8 mouse cellular contexts compared by ENCODE assay signal in genomic region chr7:5038109-5038732, GRCm38 (mm10). TPM values are rescaled to one million over a fixed set of nuclear protein-coding genes. Genes with fewer than 3 reads are reported as not detected.
DNase-seq lines count a peak whose midpoint lies in the region; ATAC-seq and TF ChIP-seq lines count a peak whose summit lies in the region.

TSS of gene Zfp784 (minus strand) at chr7:5038446.

- H3K4me1 ChIP-seq in G1E (ENCODE audit: insufficient read depth, low read depth, low read length), result peaks cover 24% of the 10 kb centered on the region
- peaks cover 16% of the 10 kb centered on the region for H3K4me1 ChIP-seq in forebrain, embryonic 16.5 days (replicated peaks; ENCODE audit: control insufficient read depth, insufficient read depth, low read length)
- peaks cover 12% of the 10 kb centered on the region; the same call in 1 of the 2 replicates for H3K4me1 ChIP-seq in lung, embryonic 16.5 days (replicated peaks; ENCODE audit: control insufficient read depth, insufficient read depth, low read length)

- H3K27me3 ChIP-seq in G1E (ENCODE audit: insufficient read depth, low read length), result no peaks in the 10 kb centered on the region
- H3K27me3 ChIP-seq in forebrain, embryonic 16.5 days (replicated peaks; ENCODE audit: control insufficient read depth, insufficient read depth, low read length), result no peaks in the 10 kb centered on the region
- no peaks in the 10 kb centered on the region for H3K27me3 ChIP-seq in lung, embryonic 16.5 days (ENCODE audit: control insufficient read depth, insufficient read depth, low read depth, low read length)

- H3K4me2 ChIP-seq in forebrain, embryonic 16.5 days (ENCODE audit: low read length), result peak within 1 kb of the TSS; percentile 69
- peak within 1 kb of the TSS; percentile 67 for H3K4me2 ChIP-seq in lung, embryonic 16.5 days (ENCODE audit: low read depth, low read length)

- peak; percentile 95 for DNase-seq in G1E (ENCODE audit: low spot score)
- DNase-seq in cerebellum, adult 18-20 months, result peak; percentile 94 to 95
- peak; percentile 95 for DNase-seq in heart, postnatal 4 days
- DNase-seq in layer of hippocampus, adult 9-10 months (ENCODE audit: low spot score), result peak; percentile 82
- DNase-seq in ovary, postnatal 10 days (ENCODE audit: low spot score), result peak; percentile 90
- DNase-seq in thymus, postnatal 10 days (ENCODE audit: low spot score in 2 of 2), result peak; percentile 91 to 92

- H3K9me3 ChIP-seq in G1E (replicated peaks), result no peaks in the 10 kb centered on the region
- H3K9me3 ChIP-seq in forebrain, embryonic 16.5 days (ENCODE audit: control insufficient read depth, low read length), result no peaks in the 10 kb centered on the region
- peaks cover 5% of the 10 kb centered on the region; the same call in 1 of the 2 replicates for H3K9me3 ChIP-seq in lung, embryonic 16.5 days (ENCODE audit: control insufficient read depth, low read length)

- H3K27ac ChIP-seq in forebrain, embryonic 16.5 days (ENCODE audit: low read length), result peak within 1 kb of the TSS; percentile 96
- peak within 1 kb of the TSS; percentile 97 for H3K27ac ChIP-seq in lung, embryonic 16.5 days (ENCODE audit: low read length)

- H3K4me3 ChIP-seq in G1E (ENCODE audit: low read depth, low read length), result peak within 1 kb of the TSS; percentile 75
- H3K4me3 ChIP-seq in forebrain, embryonic 16.5 days (replicated peaks; ENCODE audit: low read length), result peak within 1 kb of the TSS; percentile 84
- H3K4me3 ChIP-seq in lung, embryonic 16.5 days (ENCODE audit: low read length), result peak within 1 kb of the TSS; percentile 90

- ATAC-seq in G1E (ENCODE audit: extremely low read depth, insufficient number of reproducible peaks, low FRiP score, poor library complexity, severe bottlenecking), result peak; percentile 91
- peak; percentile 95 for ATAC-seq in forebrain, embryonic 16.5 days
- ATAC-seq in lung, embryonic 16.5 days (ENCODE audit: low read depth), result peak; percentile 97

- H3K36me3 ChIP-seq in G1E (replicated peaks), result peaks cover 46% of the 10 kb centered on the region
- H3K36me3 ChIP-seq in forebrain, embryonic 16.5 days (ENCODE audit: control insufficient read depth, insufficient read depth), result peaks cover 12% of the 10 kb centered on the region
- peaks cover 28% of the 10 kb centered on the region for H3K36me3 ChIP-seq in lung, embryonic 16.5 days (ENCODE audit: control insufficient read depth, insufficient read depth, low read length)

- H3K9ac ChIP-seq in forebrain, embryonic 16.5 days (replicated peaks; ENCODE audit: low read depth, low read length), result peak within 1 kb of the TSS; percentile 79
- H3K9ac ChIP-seq in lung, embryonic 16.5 days (ENCODE audit: low read length), result peak within 1 kb of the TSS; percentile 92

- TF ChIP-seq CTCF in G1E (IDR thresholded peaks at IDR 0.05; ENCODE audit: low read depth, low read length), result no peak

- WGBS in forebrain, embryonic 16.5 days, result 1% methylated on average over 48 of the region's 48 CpGs
- WGBS in lung, embryonic 16.5 days, result under 1% methylated on average over 48 of the region's 48 CpGs

RNA-seq across cellular contexts. Expression of gene Zfp784, which starts in this region (rescaled TPM):
- total RNA-seq in G1E (2014; fragmentation: Nextera tagmentation) (1.7 and 2.5 TPM in 2 replicates), G1E (2017) (2.7 and 2.8 TPM in 2 replicates)
- 1.3 and 1.6 TPM in 2 replicates for polyA plus RNA-seq in G1E (2012)
- 8.0 and 9.5 TPM in 2 replicates for polyA plus RNA-seq in forebrain, embryonic 16.5 days (2015; fragmentation: Nextera tagmentation; extraction: Ambion mirVana)
- total RNA-seq in heart, postnatal 4 days (2021), result 1 to 10 TPM; 5.4 to 6.0 TPM
- polyA plus RNA-seq in lung, embryonic 16.5 days (2015; fragmentation: Nextera tagmentation; extraction: Ambion mirVana), result 4.9 and 7.0 TPM in 2 replicates

Comparison
In these comparisons a context has a peak if more than half of its experiments do, and no peak if none do; other contexts are left out.
1. Peak in every context shown above with its lines: DNase-seq, ATAC-seq, H3K4me3 ChIP-seq and H3K27ac ChIP-seq.